12 mouse cellular contexts compared by ENCODE assay signal in the genomic region with DNA sequence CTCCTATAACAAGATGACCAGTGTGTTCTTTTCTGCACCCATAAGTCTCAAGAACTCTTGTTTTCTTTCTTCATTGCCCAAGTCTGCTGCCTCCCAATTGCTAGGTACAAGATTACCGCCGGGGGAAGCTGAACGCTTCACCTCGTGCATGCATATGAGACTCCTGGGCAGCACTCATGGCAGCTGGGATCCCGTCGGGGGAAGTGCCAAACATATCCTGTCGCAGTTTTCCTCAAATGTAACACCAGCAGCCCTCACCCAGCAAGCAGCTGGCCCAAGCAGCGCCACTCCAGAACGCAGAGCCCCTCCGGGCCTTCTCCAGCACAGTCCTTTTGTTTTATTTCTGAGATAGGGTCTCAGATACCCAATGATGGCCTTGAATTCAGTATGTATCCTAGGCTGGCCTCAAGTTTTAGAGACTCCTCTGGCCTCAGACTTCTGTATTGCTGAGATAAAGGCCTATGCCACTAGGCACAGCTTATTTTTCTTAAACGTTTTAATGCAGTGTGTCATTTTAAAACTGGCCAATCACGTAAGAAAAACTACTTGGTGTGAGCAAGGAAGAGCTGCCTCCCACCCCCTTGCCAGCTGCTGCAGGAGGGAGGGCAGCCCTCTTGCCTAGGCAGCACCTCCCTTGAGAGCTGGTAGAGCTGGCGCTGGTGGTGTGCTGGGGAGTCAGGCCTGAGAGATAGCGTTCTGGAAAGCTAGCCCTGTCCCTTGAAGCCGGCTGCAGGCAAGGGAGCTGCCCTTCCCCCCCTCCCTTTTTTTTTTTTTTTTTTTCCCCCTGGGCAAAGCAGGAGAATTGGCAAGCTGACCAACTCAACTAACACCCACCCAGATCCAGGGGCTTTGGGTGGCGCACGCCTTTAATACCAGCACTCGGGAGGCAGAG. TPM values are rescaled to one million over a fixed set of nuclear protein-coding genes. Genes with fewer than 3 reads are reported as not detected.
DNase-seq lines count a peak whose midpoint lies in the region; ATAC-seq lines count a peak whose summit lies in the region.
"Had no signal": no experiment of that assay in that cellular context is flagged by ENCODE, and none has a peak within 500 bp of the region (broad histone marks: within the 10 kb centered on the region; RNA-seq: fewer than 3 reads in every experiment).

No protein-coding gene starts in this region.

- peaks cover 40% of the 10 kb centered on the region for H3K4me1 ChIP-seq in megakaryocyte, embryonic 14.5 days
- H3K4me1 ChIP-seq: forebrain, embryonic 12.5 days had no signal

- peaks cover 3% of the 10 kb centered on the region for H3K36me3 ChIP-seq in megakaryocyte, embryonic 14.5 days (replicated peaks; ENCODE audit: low read length)
- H3K36me3 ChIP-seq: forebrain, embryonic 12.5 days had no signal

- peak overlapping the region; percentile 8 for H3K4me3 ChIP-seq in megakaryocyte, embryonic 14.5 days (replicated peaks)
- H3K4me3 ChIP-seq: forebrain, embryonic 12.5 days had no signal

- no peak for ATAC-seq in cerebellum, adult (ENCODE audit: insufficient number of reproducible peaks, low FRiP score, low TSS enrichment)
- ATAC-seq in megakaryocyte, adult 5-6 weeks (ENCODE audit: poor library complexity, severe bottlenecking) = no peak
- ATAC-seq in megakaryocyte progenitor cell, adult 5-6 weeks (replicated peaks; ENCODE audit: poor library complexity) = peak; percentile 52

- DNase-seq in cerebellum, adult 9-11 months = peak; percentile 38
- peak; percentile 80 for DNase-seq in MN1 (ENCODE audit: low spot score)
- no peak for DNase-seq in kidney, adult 18-20 months
- no peak for DNase-seq in urinary bladder, postnatal 4 days (ENCODE audit: low spot score in 2 of 2)
- DNase-seq: lung, adult 18-20 months had no signal

- H3K27me3 ChIP-seq in megakaryocyte, embryonic 14.5 days (replicated peaks) = peaks cover 2% of the 10 kb centered on the region
- H3K27me3 ChIP-seq: forebrain, embryonic 12.5 days had no signal

- H3K9me3 ChIP-seq in megakaryocyte, embryonic 14.5 days = peaks cover 6% of the 10 kb centered on the region

RNA-seq across cellular contexts. Expression of gene Cct8l1, which starts 16.6 kb away (rescaled TPM):
- polyA plus RNA-seq in megakaryocyte, embryonic 14.5 days (2012; ENCODE audit: insufficient read depth, low replicate concordance) = not detected in 2 replicates
- not detected in 2 replicates for total RNA-seq in megakaryocyte, adult 5-6 weeks (2015)
- 0.11 TPM in 1 of 2 replicates, not detected in the other for total RNA-seq in megakaryocyte, adult 5-6 weeks (2017)
- not detected in 2 replicates for total RNA-seq in megakaryocyte progenitor cell, adult 5-6 weeks (2015)
- not detected in 2 replicates for total RNA-seq in megakaryocyte progenitor cell, adult 5-6 weeks (2017)
- polyA plus RNA-seq: heart, embryonic 14.5 days; spleen, adult 2 months had no signal

RNA-seq across cellular contexts. Expression of gene Kmt2c, which starts 33.9 kb away (rescaled TPM):
- 2.2 and 7.1 TPM in 2 replicates for polyA plus RNA-seq in megakaryocyte, embryonic 14.5 days (2012; ENCODE audit: insufficient read depth, low replicate concordance)
- total RNA-seq in megakaryocyte, adult 5-6 weeks (2015) = 47.2 and 57.6 TPM in 2 replicates
- total RNA-seq in megakaryocyte, adult 5-6 weeks (2017) = 43.5 and 58.5 TPM in 2 replicates
- 34.8 and 47.3 TPM in 2 replicates for total RNA-seq in megakaryocyte progenitor cell, adult 5-6 weeks (2015)
- total RNA-seq in megakaryocyte progenitor cell, adult 5-6 weeks (2017) = 20.2 and 31.9 TPM in 2 replicates

Comparison
In these comparisons a context has a peak if more than half of its experiments do, and no peak if none do; other contexts are left out.
1. DNase-seq: peak in cerebellum, adult 9-11 months (single experiment) and MN1 (single experiment); none in kidney, adult 18-20 months (single experiment) and urinary bladder, postnatal 4 days (0 of 2).